Mouse (Mus musculus) hindbrain, embryonic 11.5 days (tissue): ENCODE data around the gene Prss16. TPM values are rescaled to one million over a fixed set of nuclear protein-coding genes. Genes with fewer than 3 reads are reported as not detected.
"Not testable (repeated sequence)": the region's sequence is repeated elsewhere in the genome, so short reads cannot be mapped to it uniquely, and the experiment has no call there.

ENCODE experiments used
- ATAC-seq: fragments of 200-750 bp; cut with Nextera tagmentation; 2 replicates; pipeline ENCODE4 v1.8.0; 2017; ENCODE audit warnings: mild to moderate bottlenecking, moderate TSS enrichment, moderate library complexity; ENCODE audit not compliant: low FRiP score
- DNase-seq: peaks from one replicate; pipeline ENCODE4 v3.0.0-alpha.2; 2015; ENCODE audit warnings: low spot score
- H3K27ac ChIP-seq: fragments of 300-500 bp; sonication (generic); 2 replicates; pipeline ENCODE4 v1.5.1; 2014; ENCODE audit warnings: mild to moderate bottlenecking, low read depth, low read length
- H3K27me3 ChIP-seq: fragments of 300-500 bp; sonication (generic); 2 replicates; pipeline ENCODE4 v1.6.1; 2014; ENCODE audit warnings: mild to moderate bottlenecking, low read length, moderate library complexity, mixed read lengths; ENCODE audit not compliant: control insufficient read depth, insufficient read depth
- H3K36me3 ChIP-seq: fragments of 300-500 bp; sonication (generic); 2 replicates; pipeline ENCODE4 v1.6.1; 2014; ENCODE audit warnings: mild to moderate bottlenecking, low read length, moderate library complexity, mixed read lengths; ENCODE audit not compliant: control insufficient read depth, insufficient read depth
- H3K4me1 ChIP-seq: fragments of 300-500 bp; sonication (generic); replicated peaks from 2 replicates; pipeline ENCODE4 v1.6.1; 2014; ENCODE audit warnings: low read length, mixed read lengths; ENCODE audit not compliant: control insufficient read depth, insufficient read depth
- H3K4me2 ChIP-seq: fragments of 300-500 bp; sonication (generic); replicated peaks from 2 replicates; pipeline ENCODE4 v1.6.1; 2014; ENCODE audit warnings: mild to moderate bottlenecking, low read depth, low read length
- H3K4me3 ChIP-seq: fragments of 300-500 bp; sonication (generic); 2 replicates; pipeline ENCODE4 v1.5.1; 2014; ENCODE audit warnings: low read depth, low read length
- H3K9ac ChIP-seq: fragments of 300-500 bp; sonication (generic); 2 replicates; pipeline ENCODE4 v1.6.1; 2014; ENCODE audit warnings: low read depth, low read length
- H3K9me3 ChIP-seq: fragments of 300-500 bp; sonication (generic); 2 replicates; pipeline ENCODE4 v1.6.1; 2016; ENCODE audit warnings: low read length; ENCODE audit not compliant: control insufficient read depth
- WGBS: fragments of 180-500 bp; shearing (Covaris S2); extraction: QIAGEN DNeasy Blood & Tissue Kit; methylation state at CpG from one replicate; pipeline ENCODE4 v1.1.7; 2014; 5-methylcytosine and 5-hydroxymethylcytosine counted together
- polyA plus RNA-seq: library from polyadenylated mRNA; unstranded; fragments of >200 nt; fragmentation: Nextera tagmentation; extraction: Ambion mirVana; gene quantifications from 2 replicates; pipeline ENCODE4 v1.2.1, GENCODE M21; 2014

The Prss16 gene
- polyA plus RNA-seq, 1 experiment from 2014 or later: 0.51 TPM

DNA sequence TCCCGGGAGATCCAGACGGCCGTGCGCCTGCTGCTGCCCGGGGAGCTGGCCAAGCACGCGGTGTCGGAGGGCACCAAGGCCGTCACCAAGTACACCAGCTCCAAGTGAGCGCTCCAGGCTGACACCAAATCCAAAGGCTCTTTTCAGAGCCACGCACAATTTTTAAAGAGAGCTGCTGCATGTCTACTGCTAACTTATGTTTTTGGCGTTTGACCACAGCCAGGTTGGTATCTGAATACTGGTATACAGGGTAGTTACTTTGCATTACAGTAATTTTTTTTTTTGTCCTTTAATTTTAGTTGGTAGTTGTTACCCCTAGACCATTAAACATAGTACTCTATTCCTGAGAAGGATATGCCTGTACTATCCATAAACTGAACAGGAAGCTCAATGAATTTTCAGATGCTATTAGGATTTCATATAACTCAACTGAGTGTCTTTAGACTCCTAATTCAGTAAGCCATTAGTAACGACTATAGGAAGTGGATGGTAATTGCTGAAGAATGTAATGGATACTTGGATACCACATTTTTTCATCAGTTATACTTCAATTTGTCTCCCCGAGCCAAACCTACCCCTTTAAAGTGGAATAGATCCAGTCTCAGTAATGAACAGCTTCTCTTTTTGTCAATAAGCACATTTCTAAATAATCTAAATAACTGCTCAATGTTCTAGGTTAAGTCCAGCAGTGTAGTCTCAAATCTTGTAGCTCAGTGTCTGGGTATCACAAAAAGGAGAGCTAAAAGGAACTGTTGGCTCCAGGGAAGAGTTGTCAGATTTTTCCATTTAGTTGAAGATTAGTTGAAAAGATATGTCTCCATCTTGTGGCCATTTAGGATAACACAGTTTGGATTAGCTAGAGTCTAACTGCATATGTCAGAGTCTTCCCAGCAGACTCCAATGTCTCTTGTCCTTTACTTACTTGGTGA is 34.2 kb upstream of the Prss16 start:
- Histone ChIP-seq H3K4me1 (no peaks in the 10 kb centered on the region), H3K27me3 (no peaks in the 10 kb centered on the region), H3K4me3 (peak overlapping the region; percentile 32), H3K4me2 (peak overlapping the region; percentile 51), H3K27ac (peak overlapping the region; percentile 56), H3K36me3 (no peaks in the 10 kb centered on the region), H3K9me3 (no peaks in the 10 kb centered on the region), H3K9ac (peak overlapping the region; percentile 28; the same call in 1 of the 2 replicates)
- 1% methylated on average over 9 of the region's 14 CpGs for WGBS
- DNase-seq (peak; percentile 70), ATAC-seq (peak; percentile 30)

DNA sequence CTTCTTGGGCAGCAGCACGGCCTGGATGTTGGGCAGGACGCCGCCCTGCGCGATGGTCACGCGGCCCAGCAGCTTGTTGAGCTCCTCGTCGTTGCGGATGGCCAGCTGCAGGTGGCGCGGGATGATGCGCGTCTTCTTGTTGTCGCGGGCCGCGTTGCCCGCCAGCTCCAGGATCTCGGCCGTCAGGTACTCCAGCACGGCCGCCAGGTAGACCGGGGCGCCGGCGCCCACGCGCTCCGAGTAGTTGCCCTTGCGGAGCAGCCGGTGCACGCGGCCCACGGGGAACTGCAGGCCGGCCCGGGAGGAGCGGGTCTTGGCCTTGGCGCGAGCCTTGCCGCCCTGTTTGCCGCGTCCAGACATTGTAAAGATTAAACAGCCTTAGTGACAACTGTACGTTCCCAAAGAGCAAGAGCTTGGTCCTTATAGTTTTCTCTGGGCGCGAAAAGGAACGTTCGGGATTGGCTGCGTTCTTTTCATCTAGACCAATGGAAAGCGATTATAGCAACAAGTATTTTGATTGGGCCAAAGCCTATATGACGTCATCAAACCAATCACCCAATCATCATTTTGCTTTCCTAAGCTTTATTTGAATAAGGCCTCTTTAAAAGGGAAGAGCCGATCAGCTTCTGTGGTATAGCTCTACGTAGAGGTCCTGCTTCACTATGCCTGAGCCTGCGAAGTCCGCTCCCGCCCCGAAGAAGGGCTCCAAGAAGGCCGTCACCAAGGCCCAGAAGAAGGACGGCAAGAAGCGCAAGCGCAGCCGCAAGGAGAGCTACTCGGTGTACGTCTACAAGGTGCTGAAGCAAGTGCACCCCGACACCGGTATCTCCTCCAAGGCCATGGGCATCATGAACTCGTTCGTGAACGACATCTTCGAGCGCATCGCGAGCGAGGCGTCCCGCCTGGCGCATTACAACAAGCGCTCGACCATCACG is 33.3 kb upstream of the Prss16 start, which contains the start of the genes Hist1h2ag and Hist1h2bj:
Gene Hist1h2ag (minus strand): TSS at position 377 of the 935 bp plus-strand sequence.
Gene Hist1h2bj (plus strand): TSS at position 647 of the 935 bp plus-strand sequence.
- peak within 1 kb of the TSS; percentile 28 for H3K9ac ChIP-seq
- DNase-seq (peak; percentile 94), ATAC-seq (peak; percentile 93)
- not testable (repeated sequence) for H3K4me1 ChIP-seq, H3K36me3 ChIP-seq, H3K9me3 ChIP-seq, H3K27me3 ChIP-seq
- H3K27ac ChIP-seq: peak within 1 kb of the TSS; percentile 91
- WGBS: under 1% methylated on average over 34 of the region's 80 CpGs
- H3K4me2 ChIP-seq: peak within 1 kb of the TSS; percentile 70
- H3K4me3 ChIP-seq: peak within 1 kb of the TSS; percentile 35

DNA sequence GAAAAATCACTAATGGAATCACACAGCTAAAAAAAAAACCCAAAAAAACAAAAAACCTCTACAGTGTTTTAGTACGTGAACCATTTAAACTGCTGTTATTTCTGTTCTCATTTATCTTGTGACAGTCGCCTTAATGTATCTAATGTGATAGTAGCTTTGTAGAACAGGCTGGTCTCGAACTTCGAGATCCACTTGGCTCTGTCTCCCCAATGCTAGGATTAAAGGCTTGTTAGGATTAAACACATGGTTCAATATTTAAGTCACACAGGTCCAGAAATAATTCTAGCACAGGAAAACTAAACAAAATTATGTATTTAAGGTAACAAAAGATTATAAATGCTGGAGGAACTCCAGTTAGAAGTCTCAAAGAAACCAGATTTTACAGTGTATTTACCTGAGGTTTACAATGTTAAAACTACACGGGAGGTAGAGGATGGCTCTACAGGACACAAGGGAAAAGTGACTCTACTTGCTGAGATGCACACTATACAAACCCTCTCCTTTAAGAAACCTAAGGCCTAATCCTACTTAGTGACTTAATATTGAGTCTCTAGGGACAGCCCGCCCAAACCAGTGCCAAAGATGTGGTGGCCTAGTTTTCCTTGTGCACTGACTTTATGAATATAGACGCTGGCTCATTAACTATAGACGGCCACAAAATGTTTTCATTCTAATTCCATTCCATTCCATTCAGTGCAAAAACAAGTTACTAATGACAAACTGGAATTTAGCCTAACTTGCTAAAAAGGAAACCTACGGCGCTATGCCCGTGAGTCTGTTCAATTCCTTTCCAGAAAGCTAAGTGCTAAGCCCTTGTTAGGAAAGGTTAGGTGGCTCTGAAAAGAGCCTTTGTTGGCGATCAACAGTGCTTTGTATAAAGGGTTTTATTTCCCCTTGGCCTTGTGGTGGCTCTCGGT is 32.4 kb upstream of the Prss16 start:
- H3K27me3 ChIP-seq: no peaks in the 10 kb centered on the region

DNA sequence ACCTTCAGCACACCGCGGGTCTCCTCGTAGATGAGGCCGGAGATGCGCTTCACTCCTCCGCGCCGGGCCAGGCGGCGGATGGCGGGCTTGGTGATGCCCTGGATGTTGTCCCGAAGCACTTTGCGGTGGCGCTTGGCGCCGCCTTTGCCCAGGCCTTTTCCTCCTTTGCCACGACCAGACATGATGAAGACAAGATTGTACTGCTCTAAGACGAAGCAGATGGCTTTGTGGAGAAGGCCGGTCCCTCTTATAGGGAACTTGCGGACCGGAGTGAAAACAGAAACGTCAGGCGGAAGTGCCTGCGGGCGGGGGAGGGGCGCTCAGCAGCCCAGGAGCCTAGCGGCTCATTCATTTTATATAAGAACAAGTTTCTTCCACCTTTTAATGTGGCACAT is 31.6 kb upstream of the Prss16 start, which contains the start of gene Hist1h4i:
Gene Hist1h4i (minus strand): TSS at position 221 of the 395 bp plus-strand sequence.
- H3K27me3 ChIP-seq, H3K4me1 ChIP-seq, H3K9me3 ChIP-seq, H3K36me3 ChIP-seq: not testable (repeated sequence)
- Histone ChIP-seq H3K4me3 (peak within 1 kb of the TSS; percentile 37), H3K4me2 (peak within 1 kb of the TSS; percentile 70), H3K27ac (peak within 1 kb of the TSS; percentile 91), H3K9ac (peak within 1 kb of the TSS; percentile 59)
- ATAC-seq (peak; percentile 70), DNase-seq (peak; percentile 97)
- under 1% methylated on average over 19 of the region's 27 CpGs for WGBS

More for the DNA sequence above, 32.4 kb upstream of the Prss16 start:
- no peaks in the 10 kb centered on the region for H3K9me3 ChIP-seq
- no peaks in the 10 kb centered on the region for H3K4me1 ChIP-seq
- peak overlapping the region; percentile 70 for H3K4me2 ChIP-seq
- peak overlapping the region; percentile 91 for H3K27ac ChIP-seq
- ATAC-seq: no peak
- 3% methylated on average over 13 of the region's 13 CpGs for WGBS
- peak overlapping the region; percentile 35 for H3K4me3 ChIP-seq
- peak overlapping the region; percentile 5 for H3K9ac ChIP-seq
- DNase-seq: peak; percentile 54
- H3K36me3 ChIP-seq: no peaks in the 10 kb centered on the region

DNA sequence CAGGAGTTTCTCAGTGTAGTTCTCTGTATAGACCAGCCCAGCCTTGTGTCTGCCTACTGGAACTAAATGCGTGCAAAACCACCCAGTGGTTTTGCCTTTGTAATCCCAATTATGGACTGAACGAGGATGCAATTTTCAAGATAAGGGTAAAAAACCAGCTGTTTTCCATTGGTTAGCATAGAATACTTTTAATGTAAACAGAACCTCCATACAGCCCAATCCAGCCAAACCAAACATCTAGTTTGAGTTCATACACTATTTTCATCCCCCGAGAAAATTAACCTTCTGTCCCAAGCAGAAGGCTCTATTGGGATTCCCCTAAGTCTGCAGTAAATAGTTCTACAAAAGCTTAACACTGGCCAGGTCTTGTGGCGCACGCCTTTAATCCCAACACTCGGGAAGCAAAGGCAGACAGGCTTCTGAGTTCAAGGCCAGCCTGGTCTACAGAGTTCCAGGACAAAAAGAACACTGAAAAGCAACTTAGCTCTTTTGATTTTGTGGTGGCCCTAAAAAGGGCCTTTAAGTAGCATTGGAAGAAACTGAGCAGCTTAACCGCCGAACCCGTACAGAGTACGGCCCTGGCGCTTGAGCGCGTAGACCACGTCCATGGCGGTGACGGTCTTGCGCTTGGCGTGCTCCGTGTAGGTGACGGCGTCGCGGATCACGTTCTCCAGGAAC is 31.1 kb upstream of the Prss16 start:
- peak overlapping the region; percentile 59 for H3K9ac ChIP-seq
- peak overlapping the region; percentile 37 for H3K4me3 ChIP-seq
- H3K4me1 ChIP-seq: 0 out of 2 replicates have a peak, but pooled peaks cover 2% of the 10 kb centered on the region
- no peaks in the 10 kb centered on the region for H3K27me3 ChIP-seq
- DNase-seq: peak; percentile 63
- peak overlapping the region; percentile 91 for H3K27ac ChIP-seq
- H3K4me2 ChIP-seq: peak overlapping the region; percentile 51
- H3K36me3 ChIP-seq: no peaks in the 10 kb centered on the region
- no peaks in the 10 kb centered on the region for H3K9me3 ChIP-seq
- under 1% methylated on average over 18 of the region's 24 CpGs for WGBS
- peak; percentile 22 for ATAC-seq

DNA sequence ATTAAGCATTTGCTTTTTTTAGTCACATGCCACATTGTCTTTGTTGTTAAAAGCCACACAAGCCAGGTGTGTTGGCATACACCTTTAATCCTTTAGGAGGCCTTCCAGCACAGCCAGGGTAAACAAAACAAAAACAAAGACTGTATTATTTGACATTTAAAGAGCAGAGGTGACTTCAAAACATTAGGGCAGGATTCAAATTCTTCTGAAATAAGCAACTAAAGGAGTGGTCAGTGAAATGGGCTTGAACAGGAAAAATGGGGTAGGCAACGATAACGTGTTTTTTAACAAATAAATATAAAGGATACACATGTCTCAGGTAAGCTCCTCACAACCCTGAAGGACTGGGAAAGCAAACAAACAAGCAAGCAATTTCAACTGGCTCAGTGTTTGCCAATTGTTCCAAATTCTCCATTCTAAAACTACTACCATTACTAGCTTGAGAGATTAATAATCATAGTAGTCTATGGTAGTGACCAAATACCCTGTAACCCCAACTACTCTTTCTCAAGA is 30.5 kb upstream of the Prss16 start:
- H3K9me3 ChIP-seq: no peaks in the 10 kb centered on the region
- H3K4me2 ChIP-seq: peak overlapping the region; percentile 51
- peak overlapping the region; percentile 91 for H3K27ac ChIP-seq
- peak overlapping the region; percentile 59; the same call in 1 of the 2 replicates for H3K9ac ChIP-seq
- DNase-seq (no peak), ATAC-seq (no peak)
- H3K36me3 ChIP-seq: no peaks in the 10 kb centered on the region
- H3K4me1 ChIP-seq: 0 out of 2 replicates have a peak, but pooled peaks cover 2% of the 10 kb centered on the region
- WGBS: 8% methylated on average over 2 of the region's 2 CpGs
- no peaks in the 10 kb centered on the region for H3K27me3 ChIP-seq
- H3K4me3 ChIP-seq: peak overlapping the region; percentile 37

DNA sequence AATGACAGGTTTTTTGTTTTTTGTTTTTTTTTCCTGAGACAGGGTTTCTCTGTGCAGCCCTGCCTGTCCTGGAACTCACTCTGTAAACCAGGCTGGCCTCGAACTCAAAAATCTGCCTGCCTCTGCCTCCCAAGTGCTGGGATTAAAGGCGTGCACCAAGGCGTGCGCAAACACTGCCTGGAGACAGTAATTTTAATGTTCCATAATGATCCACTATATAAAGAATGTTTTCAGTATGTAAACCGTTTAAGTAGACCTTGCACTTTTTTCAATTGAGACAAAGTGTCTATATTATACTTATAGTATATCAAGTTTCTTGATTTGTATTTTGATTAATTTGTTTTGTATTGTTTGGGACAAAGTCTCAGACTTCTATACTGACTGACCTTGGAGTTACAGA is 29.8 kb upstream of the Prss16 start:
- Histone ChIP-seq H3K27ac (peak overlapping the region; percentile 91; the same call in 1 of the 2 replicates), H3K4me2 (no peak overlapping the region), H3K9me3 (no peaks in the 10 kb centered on the region), H3K9ac (no peak overlapping the region), H3K4me3 (no peak overlapping the region), H3K27me3 (no peaks in the 10 kb centered on the region), H3K36me3 (no peaks in the 10 kb centered on the region), H3K4me1 (0 out of 2 replicates have a peak, but pooled peaks cover 2% of the 10 kb centered on the region)
- WGBS: 67% methylated on average over 5 of the region's 5 CpGs
- ATAC-seq (no peak), DNase-seq (no peak)
